Mouse (Mus musculus) cerebellum, adult 11-12 months (tissue): Measurements from ENCODE around the gene Gm428.
"Not testable (repeated sequence)": the region's sequence is repeated elsewhere in the genome, so short reads cannot be mapped to it uniquely, and the experiment has no call there.

Experiments used
- DNase-seq: peaks from one replicate; pipeline ENCODE4 v3.0.0; 2022

Gene Gm428

DNA sequence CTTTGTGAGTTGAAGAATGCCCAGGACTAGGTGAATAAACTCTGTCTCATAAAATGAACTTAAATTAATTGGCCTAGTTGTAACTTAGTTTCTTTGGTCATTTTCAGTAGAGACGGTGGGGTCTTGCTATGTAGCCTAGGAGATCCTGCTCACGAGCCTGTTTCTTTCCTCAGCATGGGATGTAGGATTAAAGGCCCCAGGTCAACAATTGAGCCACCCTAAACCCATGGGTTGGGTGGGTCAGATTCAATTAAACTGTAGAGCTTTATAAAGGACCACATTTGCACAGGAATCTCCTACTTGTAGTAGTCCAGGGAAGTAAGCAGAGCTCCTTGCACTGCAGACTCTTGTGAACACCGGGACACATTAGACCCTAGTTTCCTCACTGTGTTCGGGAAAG, at the start of gene Gm428:
Gm428 (plus strand) TSS at position 301 of the 400 bp plus-strand sequence.
- not testable (repeated sequence) for DNase-seq

DNA sequence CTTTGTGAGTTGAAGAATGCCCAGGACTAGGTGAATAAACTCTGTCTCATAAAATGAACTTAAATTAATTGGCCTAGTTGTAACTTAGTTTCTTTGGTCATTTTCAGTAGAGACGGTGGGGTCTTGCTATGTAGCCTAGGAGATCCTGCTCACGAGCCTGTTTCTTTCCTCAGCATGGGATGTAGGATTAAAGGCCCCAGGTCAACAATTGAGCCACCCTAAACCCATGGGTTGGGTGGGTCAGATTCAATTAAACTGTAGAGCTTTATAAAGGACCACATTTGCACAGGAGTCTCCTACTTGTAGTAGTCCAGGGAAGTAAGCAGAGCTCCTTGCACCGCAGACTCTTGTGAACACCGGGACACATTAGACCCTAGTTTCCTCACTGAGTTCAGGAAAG, 45.5 kb upstream of the Gm428 start, which contains the start of gene Gm11236:
Gm11236 (plus strand) TSS at position 301 of the 400 bp plus-strand sequence.
- not testable (repeated sequence) for DNase-seq

DNA sequence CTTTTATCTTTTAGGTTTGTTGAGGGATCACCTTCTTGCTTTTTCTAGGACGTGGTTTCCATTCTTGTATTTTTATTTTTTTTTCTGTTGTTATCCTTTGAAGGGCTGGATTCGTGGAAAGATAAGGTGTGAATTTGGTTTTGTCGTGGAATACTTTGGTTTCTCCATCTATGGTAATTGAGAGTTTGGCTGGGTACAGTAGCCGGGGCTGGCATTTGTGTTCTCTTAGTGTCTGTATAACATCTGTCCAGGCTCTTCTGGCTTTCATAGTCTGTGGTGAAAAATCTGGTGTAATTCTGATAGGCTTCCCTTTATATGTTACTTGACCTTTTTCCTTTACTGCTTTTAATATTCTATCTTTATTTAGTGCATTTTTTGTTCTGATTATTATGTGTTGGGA, 21.5 kb upstream of the Gm428 start:
- DNase-seq, result not testable (repeated sequence)

DNA sequence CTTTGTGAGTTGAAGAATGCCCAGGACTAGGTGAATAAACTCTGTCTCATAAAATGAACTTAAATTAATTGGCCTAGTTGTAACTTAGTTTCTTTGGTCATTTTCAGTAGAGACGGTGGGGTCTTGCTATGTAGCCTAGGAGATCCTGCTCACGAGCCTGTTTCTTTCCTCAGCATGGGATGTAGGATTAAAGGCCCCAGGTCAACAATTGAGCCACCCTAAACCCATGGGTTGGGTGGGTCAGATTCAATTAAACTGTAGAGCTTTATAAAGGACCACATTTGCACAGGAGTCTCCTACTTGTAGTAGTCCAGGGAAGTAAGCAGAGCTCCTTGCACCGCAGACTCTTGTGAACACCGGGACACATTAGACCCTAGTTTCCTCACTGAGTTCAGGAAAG, 15.3 kb upstream of the Gm428 start, which contains the start of gene Gm11239:
Gm11239 (plus strand) TSS at position 301 of the 400 bp plus-strand sequence.
- DNase-seq, result not testable (repeated sequence)

DNA sequence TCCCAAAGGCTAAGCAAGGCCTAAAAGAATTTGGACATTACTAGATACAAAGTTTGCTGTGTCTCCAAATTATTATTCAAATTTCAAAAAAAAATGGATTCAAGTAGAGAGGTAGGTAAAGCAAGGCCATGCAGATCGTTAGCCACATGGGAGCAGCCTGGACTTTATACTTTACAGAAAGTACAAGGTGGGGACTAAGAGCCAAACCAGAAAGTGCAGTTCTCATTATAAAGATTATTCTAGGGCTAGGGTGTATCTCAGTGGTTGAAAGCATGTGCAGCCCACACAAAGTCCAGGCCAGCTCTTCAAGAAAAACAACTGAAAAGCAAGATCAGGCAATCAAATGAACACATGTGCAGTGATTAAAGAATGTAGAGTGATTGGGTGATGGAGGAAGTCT, 35.4 kb downstream of the Gm428 start:
- no peak for DNase-seq

DNA sequence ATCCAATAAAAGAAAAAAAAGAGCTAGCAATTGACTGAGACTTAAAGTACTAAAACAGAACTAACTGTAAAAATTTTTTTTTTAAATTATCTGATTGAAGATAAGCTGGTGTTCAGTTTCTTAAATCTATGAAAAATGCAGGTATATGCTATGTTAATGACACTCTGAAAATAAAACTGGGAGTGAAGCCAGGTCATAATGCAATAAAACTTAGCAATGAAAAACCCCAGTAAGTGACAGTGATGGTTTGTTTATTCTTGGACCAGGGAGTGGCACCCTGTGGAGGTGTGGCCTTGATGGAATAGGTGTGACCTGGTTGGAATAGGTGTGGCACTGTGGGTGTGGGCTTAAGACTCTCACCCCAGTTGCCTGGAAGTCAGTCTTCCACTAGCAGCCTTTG, 36.5 kb downstream of the Gm428 start:
- no peak for DNase-seq
